Mouse (Mus musculus): ENCODE measurements at regions not wholly inside any gene's neighbourhood (a gene's known extent, or its start where the extent isn't known, plus 50 kb on each side); places are given as distances from the start of the nearest gene placed in this dataset.

DNA sequence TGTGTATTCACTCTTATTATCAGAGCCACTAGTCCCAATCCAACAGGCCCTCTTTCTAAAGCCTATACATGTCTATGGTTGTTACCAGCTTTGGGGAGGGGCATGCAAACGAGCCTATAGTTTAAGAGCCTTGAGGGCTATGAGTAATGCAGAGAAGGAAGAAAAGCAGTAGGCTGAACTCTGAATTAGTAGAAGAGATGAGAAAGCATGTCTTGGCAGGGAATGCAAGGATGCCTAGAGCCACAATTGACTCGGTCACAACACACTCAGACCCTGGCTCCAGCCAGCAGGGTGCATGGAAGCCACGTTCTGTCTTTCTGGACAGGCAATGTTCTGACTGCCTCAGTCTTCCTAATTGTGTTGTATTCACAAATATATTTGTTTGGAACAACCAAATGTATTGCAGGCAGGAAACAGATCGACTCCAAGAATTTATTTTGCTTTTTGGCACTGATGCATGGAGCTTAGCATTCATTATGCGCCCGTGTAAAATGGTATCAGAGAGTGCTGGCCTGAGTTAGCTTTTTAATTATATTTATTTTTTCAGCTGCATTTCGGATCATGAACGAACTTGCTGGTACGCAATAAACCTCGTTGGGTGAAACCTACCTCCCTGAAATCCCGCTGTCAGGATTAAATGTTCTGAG is 110.2 kb downstream of the Rybp start:
- no peak for DNase-seq (ENCODE audit: low spot score)

DNA sequence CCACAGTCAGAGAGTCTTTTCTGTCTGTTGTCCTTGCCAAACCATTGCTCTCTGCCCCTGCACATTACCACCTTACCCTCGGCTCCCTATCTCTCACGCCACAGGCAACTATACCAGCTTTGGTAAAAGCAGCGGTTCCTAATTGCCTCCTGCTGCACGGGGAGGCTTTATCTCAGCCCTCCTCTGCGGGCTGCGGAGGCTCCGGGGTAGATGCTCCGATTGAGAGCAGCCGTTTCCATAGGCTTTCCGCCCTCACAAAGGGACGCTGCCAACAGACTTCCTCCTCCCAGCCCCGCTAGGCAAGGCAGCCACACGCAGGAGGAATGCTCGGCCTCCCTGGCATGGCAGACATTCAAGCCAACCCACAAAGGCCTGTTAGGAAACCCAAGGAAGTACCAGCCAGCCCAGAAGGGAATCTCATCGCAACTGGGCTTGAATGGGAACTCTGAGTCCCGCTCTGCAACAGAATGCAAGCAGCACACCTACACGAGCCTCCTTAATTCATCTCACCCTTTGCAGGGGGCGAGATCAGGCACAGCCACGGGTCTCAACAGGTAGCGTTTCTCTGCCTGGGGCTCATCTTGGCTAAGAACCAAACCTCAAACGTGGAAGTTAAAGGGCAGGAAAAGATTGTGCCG is 116.5 kb downstream of the Rybp start:
- no peak for DNase-seq (ENCODE audit: low spot score)

DNA sequence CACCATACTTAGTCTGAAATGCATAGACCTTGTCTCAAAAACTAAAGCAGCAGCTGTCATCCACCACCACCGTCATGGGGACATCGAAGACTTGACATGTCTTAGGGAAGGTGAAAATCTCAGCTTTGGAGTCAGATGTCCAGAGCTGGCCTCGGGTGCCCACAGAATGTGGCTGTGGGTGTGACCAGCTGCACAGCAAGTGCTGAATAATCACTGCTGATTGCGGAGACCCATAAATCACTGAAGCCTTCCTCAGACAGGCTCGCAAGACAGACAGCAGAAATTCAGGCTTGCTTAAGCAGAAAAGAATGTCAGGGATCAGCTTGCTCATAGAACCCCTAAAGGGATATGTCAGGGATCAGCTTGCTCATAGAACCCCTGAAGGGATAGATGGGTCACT is 120.0 kb downstream of the Rybp start:
- DNase-seq (ENCODE audit: low spot score): peak; percentile 24

DNA sequence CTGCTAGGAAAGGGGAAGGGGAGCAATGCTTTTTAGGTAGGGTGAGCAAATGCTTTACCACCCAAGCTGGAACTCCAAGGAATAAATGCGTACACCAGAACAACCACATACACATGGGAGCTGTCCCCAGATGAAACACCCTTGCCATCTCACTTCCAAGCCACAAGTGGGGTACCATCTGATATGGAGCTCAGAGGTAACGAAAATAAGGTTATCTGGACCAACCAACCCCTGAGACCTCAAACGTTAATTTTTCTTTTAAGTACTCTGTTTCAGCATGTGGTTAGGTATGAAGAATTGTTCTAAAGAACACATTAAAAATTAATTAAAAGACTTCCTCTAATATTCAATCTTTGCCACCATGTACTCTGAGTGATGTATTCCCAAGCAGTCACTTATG is 121.5 kb downstream of the Rybp start:
- DNase-seq (ENCODE audit: low spot score): no peak

DNA sequence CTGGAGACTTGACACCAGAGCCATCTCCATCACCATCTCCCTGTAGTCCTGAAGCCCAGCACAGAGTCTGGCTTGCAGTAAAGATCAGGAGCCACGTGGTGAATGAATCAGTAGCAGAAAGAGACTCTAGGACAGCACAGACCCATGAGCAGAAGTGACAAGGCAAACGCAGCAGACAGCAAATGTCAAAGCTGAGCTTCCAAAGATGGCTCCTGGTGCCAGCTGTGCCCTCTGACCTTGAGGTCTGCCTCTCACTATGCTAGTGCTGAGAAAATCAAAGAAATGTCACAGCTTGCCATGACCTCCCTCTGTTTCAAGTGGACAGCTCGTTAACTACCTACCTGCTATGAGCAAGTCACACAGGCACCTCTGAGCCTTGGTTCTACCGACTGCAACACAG is 123.1 kb downstream of the Rybp start:
- DNase-seq (ENCODE audit: low spot score): no peak

DNA sequence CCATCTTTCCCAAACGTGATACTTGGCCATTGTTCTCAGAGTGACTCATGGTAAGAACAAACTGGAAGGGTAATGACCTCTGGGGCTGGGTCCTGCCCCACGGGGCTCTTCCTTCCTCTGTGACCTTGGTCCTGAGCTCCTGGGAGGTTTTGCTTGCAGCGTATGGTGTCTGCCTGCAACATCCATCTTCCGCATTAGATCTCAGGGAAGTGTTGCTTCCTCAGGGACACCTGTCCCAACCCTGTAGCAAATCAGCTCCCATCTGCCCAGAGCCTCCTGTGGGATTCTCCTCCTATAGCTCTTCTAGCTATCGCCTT is 123.5 kb downstream of the Rybp start:
- DNase-seq (ENCODE audit: low spot score): no peak

DNA sequence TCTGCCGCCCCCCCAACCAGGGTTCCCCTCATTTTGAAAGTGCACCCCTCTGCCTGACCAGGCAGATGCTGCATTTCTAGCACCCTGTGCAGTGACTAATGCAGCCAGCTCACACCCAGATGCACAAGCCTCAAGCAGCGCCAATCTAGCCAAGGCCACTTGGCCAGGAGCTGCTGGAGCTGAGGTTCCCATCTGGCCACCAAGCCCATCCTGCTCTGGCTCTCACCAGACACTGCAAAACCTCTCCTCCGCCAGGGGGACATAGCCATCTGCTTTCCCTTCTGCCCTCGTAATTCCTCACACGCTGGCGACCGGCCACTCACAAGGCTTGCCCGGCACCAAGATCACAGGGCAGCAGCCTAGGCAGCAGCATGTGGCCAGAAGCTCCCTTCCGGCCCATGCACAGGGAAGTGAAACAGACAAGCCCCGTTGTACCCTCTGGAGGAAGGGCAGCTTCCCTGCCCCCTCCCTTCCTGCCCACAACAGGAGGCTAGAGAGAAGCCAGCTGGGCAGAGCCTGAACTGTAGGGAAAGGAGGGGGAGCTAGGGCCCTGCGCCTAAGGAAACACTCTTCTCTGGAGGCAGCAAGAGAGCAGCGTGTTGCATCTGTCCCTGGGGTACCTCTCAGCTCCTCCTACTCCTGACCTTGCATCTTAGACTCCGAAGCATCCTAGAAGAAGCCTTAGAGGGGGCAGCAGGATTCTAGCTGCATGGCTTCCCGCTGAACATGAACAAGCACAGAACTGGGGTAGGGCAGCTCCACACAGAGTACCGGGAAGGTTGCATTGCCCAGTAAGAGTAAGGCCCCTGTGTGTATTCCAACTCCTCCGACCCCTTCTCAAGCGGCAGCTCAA is 124.1 kb downstream of the Rybp start:
- peak; percentile 87 for DNase-seq (ENCODE audit: low spot score)

DNA sequence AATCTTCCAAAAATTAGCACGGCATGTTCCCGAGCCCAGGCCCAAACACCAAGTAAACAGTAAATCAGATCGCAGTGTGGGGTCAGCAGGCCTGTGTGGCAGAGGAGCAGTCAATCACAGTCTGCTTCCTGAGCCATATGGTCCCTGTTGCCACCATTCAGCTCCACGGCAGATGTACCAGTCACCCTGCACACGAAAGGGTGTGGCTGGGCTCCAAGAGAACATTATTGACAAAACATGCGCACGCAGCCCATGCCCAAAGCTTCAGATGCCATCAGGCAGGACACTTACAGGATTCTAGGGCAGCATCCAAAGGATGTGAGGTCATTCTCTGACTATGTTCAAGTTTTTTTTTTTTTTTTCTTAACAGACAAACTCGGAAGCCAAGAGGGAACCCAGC is 126.6 kb downstream of the Rybp start:
- DNase-seq (ENCODE audit: low spot score): no peak

DNA sequence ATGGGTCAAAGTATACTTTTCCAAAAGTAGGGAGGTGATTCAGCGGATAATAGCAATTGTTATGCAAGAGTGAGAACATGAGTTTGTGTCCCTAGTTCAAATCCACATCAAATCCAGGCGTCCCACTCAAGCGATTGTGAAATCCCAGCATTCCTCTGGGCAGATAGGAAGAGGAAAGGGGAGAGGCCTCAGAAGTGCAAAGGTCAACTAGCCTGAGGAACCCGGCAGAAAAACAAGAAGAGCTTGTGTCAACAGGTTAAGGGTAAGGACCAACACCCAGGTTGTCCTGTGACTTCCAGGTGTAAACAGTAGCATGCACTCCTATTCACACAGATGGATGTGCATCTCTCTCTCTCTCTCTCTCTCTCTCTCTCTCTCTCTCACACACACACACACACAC is 127.5 kb downstream of the Rybp start:
- DNase-seq (ENCODE audit: low spot score): no peak

DNA sequence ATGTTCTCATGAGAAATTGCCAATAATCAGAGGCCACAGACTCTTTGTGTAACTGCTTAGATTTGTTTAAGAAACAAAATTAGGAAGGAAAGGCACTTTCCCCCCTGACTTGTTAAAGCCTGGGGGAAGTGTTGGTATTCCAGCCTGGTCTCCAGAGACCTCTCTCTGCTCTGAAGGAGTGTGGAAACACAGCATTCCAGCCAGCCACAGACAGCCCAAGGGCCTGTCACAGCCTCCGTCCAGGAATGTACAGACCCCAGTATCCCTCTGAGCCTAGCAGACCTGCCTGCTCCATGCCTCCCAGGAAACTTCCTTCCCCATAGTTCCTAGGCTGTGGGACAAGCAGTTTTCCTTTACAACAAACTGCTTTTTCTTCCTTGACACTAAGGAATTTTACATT is 128.0 kb downstream of the Rybp start:
- no peak for DNase-seq (ENCODE audit: low spot score)

DNA sequence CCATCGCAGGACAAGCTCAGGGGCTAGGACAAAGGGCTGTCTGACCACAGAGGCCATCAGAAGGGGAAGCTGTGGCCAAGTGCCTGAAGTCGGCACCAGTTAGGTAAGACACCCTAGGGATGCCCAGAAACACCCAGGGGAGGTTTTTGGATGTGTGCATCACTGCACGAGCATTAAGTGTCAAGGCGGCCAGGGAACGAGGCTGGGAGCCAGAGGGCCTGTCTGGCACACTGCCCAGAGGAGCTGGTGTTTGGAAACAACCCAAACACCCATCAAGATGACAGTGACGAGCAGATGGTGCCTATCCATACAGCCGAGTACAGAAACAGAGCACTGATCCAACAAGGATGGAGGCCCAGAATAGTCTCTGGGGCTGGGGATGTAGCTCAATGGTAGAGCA is 130.0 kb downstream of the Rybp start:
- DNase-seq (ENCODE audit: low spot score): peak; percentile 24

DNA sequence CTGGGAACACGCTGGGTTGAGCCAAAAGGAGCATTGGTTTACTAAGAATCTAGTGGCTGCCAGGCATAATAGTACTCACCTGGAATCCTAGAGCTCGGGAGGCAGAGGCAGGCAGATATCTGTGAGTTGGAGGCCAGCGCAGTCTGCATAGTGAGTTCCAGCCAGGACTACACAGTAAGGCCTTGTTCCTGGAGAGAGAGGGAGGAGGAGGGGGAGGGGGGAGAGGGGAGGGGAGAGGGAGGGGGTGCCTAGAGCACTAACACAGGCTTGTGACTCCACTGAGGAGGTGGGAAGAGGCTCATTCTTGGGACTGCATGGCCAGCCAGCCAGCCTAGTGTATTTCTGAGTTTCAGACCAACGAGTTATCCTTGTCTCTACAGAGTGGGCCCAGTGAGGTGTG is 131.1 kb downstream of the Rybp start:
- DNase-seq (ENCODE audit: low spot score): no peak

DNA sequence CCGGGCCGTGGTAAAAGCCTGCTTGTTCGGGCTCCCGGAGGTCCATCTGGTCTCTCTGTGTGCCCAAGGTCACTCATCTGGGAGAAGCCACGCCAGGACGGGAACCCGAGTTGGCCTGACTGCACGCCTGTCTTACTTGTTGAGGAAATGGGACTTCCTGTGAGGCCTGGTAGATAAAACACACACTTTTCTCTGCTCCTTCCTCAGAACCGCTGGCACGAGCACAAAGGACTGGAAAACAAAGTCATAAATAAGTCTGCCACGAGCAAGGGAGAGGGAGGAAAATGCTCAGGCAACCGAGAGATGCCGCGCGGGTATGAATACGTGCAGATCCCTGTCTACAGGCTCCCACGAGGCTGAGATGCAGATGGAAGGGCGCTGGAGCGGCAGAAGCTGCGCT is 131.6 kb downstream of the Rybp start:
- DNase-seq (ENCODE audit: low spot score): no peak

DNA sequence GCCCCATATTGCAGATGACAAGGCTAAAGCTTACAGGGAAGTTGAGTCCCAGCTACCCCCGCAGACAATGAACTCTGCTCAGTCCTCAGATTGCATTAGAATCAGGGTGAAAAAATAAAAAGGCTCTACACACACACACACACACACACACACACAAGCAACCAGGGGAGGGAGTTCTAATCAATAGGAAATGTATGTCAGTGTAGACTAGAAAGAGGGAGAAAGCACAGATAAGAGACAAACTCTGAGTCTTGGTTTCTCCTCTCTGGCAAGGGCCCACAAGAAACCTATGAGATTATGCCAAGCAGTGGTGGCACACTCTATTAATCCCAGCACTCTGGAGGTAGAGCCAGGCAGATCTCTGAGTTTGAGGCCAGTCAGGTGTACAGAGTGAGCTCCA is 135.8 kb downstream of the Rybp start:
- DNase-seq (ENCODE audit: low spot score): no peak

DNA sequence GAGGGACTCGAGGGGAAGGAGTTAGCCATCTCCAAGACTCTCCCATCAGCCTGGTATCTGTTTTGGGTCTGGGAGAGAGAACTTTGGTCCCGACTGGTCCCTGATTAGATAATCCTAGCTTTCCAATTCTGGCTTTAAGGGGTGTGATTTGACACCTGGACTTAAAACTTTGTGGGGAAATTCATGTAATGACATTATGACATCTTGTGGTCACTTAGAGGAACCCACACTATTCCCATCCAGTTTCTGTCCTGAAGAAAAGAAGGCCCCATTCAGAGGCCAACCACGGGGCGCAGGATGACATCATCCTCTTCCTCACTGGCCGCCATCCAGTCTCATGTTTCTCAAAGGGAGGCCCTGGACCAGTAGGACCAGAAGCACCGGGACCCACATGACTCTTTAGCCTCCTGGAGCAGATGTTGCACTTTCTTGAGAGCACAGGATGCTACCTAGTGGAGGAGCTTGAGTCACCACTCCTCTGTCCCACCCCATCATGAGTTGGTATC is 136.5 kb downstream of the Rybp start:
- DNase-seq (ENCODE audit: low spot score): no peak

DNA sequence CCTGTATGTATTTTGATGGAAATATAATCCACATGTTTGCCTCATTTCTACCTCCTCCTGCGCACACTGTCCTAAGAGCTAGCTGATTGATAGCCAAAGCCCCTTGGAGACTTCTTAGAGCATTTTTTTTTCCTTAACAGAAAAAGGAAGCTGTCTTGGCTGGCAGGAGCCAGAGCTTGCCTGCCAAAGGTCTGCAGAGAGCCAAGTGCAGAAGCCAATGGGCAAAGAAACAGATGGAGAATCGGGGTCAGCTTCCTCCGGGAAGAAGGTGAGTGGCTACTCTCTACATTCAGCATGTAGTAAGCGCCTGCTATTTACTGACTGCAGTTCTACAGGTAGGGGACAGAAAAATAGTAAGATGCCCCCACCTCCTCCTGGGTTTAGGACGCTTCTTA is 137.8 kb downstream of the Rybp start:
- DNase-seq (ENCODE audit: low spot score): peak; percentile 33

DNA sequence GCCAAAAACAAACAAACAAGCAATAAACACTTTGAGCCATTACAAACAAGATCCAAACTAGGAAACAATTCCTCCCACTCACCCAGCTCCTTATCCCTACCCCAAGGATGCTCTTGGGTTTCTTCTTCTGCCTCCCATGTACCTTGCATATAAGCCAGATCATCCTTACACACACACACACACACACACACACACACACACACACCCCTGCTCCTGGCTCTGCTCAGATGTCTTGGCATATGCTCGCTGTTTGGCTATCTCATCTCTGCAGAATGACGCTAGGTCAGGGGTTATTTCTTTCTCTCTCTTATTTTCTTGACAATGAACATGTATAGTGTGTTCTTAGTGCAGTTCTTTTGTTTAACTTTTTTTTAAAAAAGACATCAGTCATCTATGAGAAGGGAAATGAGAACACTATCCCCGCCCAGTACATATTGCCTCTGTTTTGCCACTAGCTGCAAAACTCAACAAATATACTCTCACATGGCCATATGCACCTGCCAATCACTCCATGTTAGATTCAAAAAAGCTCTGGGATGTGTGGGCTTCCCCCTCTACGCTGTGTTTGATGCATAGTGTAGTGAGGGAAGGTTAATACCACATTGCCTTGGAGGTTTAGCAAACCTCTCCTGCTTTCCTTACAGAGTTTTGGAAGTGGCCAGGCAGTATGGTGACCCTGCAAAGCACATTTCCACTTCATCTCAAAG is 138.4 kb downstream of the Rybp start:
- DNase-seq (ENCODE audit: low spot score): no peak

DNA sequence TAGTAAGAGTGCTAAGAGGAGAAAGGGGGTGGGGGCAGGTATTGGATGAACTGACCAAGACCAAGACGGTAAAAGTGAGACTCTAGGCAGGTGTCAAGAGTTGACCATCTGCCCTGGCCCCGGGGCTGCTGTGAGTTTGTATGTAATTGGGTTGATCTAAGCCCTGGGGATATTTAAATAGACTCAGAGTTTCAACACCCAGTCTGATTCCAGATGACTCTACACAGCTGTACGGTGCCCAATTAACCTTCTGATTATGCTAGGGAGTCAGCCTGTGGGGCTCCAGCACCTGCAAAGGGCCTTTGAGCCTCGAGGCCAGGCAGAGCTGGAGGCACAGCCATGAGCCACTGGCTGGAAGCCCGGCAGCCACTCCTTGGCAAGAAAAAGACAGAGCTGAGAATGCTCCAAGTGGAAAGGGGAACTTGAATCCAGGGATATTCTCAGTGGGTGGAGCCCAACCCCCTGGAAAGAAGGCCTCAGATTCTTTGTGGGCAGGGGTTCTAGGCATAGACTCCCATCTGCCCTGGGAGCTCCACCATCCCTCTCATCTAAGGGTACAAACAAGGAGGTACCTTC is 140.8 kb downstream of the Rybp start:
- peak; percentile 45 for DNase-seq (ENCODE audit: low spot score)

DNA sequence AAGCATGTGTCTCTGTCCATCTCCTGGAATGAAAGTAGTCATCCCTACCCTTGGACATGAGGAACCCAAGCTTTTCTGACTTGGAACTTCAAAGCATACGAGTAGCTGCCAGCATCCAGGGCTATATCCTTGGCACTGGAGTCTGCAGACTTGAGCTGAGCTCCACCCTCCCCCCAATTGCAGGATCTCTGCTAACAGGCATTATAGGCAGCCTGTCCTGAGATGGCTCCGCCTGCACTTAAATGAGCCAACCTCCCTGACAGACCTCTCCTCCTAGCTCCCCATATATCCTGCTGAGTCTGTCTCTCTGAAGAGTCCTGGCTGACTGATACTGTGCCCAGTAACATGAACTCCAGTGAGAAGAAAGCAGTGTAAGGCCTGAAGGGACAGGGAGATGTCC is 141.4 kb downstream of the Rybp start:
- no peak for DNase-seq (ENCODE audit: low spot score)

DNA sequence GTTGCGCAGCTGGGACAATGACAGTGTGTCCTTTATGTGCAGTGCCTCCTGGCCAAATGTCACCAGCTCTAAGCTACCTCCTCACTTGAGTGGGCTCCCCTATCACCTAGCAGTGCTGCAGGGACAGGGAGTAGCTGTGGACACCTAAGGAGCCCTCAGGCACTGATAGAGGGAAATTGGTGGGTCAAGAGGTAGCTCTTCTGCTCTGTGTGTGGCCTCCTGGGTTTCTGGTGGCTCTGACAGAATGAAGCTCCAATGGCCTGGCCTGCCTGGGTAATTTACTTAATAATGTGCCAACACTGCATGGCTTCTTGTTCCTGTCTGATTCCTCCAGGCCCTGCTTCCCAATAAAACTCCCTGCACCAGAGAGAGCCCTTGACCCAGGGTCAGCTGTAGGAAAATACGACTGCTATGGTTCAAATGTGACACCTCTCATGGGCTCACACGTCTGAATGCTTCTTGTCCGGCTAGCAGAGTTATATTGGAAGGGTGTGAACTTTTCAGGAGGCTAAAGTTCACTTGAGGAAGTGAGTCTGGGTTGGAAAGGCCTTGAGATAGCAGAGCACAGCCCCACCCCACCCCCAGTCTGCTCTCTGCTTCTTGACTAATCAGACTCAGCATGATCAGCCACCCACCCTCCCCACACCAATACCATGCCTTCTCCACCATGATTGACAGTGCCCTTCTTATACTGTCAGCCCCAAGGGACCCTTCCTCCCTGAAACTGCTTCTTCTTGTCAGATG is 142.6 kb downstream of the Rybp start:
- DNase-seq (ENCODE audit: low spot score): peak; percentile 6

All from gastrocnemius, adult 18-20 months (tissue).